In the genomic region with DNA sequence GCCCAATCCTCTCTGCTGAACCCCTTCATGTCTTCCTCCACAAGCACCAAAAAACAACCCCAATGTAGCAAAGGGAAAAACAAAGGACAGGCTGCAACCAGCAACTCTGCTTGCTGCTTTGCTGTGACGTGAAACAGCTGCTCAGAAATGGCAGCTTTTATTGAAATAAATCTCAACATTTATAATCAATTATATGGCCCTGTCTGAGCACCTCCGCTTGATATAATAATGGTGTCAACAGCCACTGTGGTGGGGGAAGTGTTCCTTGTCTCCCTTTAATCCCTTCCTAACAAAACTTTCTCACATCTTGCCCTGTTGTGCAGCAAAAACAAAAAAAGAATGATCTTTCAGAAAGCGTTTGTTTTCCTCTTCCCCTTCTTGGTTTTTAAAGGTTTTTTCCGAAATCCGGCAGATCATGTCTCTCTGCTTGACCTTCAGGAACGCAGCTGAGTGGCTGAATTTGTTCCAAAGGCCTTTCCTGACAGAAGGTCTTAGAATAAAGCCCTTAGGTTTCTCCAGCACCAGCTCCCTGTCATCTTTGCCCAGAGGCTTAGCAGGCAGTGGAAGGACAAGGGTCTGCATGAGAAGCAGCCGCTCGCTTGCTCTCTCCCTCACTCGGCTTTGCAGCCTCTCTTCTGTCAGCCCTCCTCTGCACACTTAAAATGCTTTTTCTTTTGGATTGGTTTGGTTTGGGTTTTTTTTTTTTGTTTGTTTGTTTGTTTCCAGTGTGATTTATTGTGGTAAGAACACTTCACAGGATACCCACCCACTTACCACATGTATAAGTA, we compare ENCODE assay signal across 25 mouse cellular contexts.
DNase-seq lines count a peak whose midpoint lies in the region; ATAC-seq lines count a peak whose summit lies in the region.
"Had no signal": no experiment of that assay in that cellular context is flagged by ENCODE, and none has a peak within 500 bp of the region (broad histone marks: within the 10 kb centered on the region; RNA-seq: fewer than 3 reads in every experiment).

No protein-coding gene starts in this region.

- no peaks in the 10 kb centered on the region for H3K4me1 ChIP-seq in embryonic facial prominence, embryonic 14.5 days (ENCODE audit: control insufficient read depth, insufficient read depth, low read length)
- H3K4me1 ChIP-seq in embryonic facial prominence, embryonic 10.5 days = no peaks in the 10 kb centered on the region
- 0 out of 2 replicates have a peak, but pooled peaks cover 2% of the 10 kb centered on the region for H3K4me1 ChIP-seq in kidney, embryonic 16.5 days (ENCODE audit: insufficient read depth, low read length)
- 0 out of 2 replicates have a peak, but pooled peaks cover 7% of the 10 kb centered on the region for H3K4me1 ChIP-seq in midbrain, embryonic 15.5 days
- no peaks in the 10 kb centered on the region for H3K4me1 ChIP-seq in midbrain, embryonic 11.5 days (ENCODE audit: control insufficient read depth, insufficient read depth, low read length)
- H3K4me1 ChIP-seq: heart, embryonic 10.5 days; liver, embryonic 15.5 days; neural tube, embryonic 13.5 days had no signal

- no peaks in the 10 kb centered on the region for H3K9me3 ChIP-seq in embryonic facial prominence, embryonic 14.5 days (ENCODE audit: control insufficient read depth, low read length)
- no peaks in the 10 kb centered on the region for H3K9me3 ChIP-seq in embryonic facial prominence, embryonic 10.5 days
- H3K9me3 ChIP-seq in kidney, embryonic 16.5 days (ENCODE audit: low read length) = no peaks in the 10 kb centered on the region
- no peaks in the 10 kb centered on the region for H3K9me3 ChIP-seq in midbrain, embryonic 15.5 days
- H3K9me3 ChIP-seq in midbrain, embryonic 11.5 days (ENCODE audit: control insufficient read depth, low read length) = no peaks in the 10 kb centered on the region
- H3K9me3 ChIP-seq: embryonic facial prominence, embryonic 13.5 days; forebrain, embryonic 15.5 days; heart, embryonic 10.5 days; limb, embryonic 10.5 days; liver, embryonic 15.5 days; neural tube, embryonic 13.5 days had no signal

- DNase-seq in adrenal gland, adult 2 months = peak; percentile 19
- no peak for DNase-seq in adrenal gland, postnatal 25 days
- peak; percentile 22 for DNase-seq in embryonic facial prominence, embryonic 14.5 days (ENCODE audit: low spot score)
- no peak for DNase-seq in embryonic facial prominence, embryonic 10.5 days (ENCODE audit: low spot score)
- DNase-seq in kidney, adult 11 months = no peak
- DNase-seq in midbrain, embryonic 11.5 days (ENCODE audit: low spot score, missing footprints) = no peak
- DNase-seq: cerebellum, adult 9-11 months; gastrocnemius, postnatal 10 days; heart, postnatal 4 days; liver; right cerebral cortex, adult 18-20 months; right cerebral cortex, postnatal 4 days; thymus, postnatal 14 days had no signal

- no peak overlapping the region for H3K4me3 ChIP-seq in embryonic facial prominence, embryonic 14.5 days (ENCODE audit: low read depth, low read length)
- H3K4me3 ChIP-seq in embryonic facial prominence, embryonic 10.5 days = no peak overlapping the region
- no peak overlapping the region for H3K4me3 ChIP-seq in kidney, embryonic 16.5 days (ENCODE audit: low read length)
- H3K4me3 ChIP-seq in midbrain, embryonic 15.5 days = no peak overlapping the region
- no peak overlapping the region for H3K4me3 ChIP-seq in midbrain, embryonic 11.5 days (ENCODE audit: low read depth, low read length)
- H3K4me3 ChIP-seq: embryonic facial prominence, embryonic 13.5 days; forebrain, embryonic 15.5 days; heart, embryonic 10.5 days; layer of hippocampus, adult 2 months; limb, embryonic 10.5 days; liver, embryonic 15.5 days; myocyte; neural tube, embryonic 13.5 days had no signal

- H3K9ac ChIP-seq in embryonic facial prominence, embryonic 14.5 days (ENCODE audit: low read depth, low read length) = no peak overlapping the region
- H3K9ac ChIP-seq in kidney, embryonic 16.5 days (replicated peaks; ENCODE audit: low read length) = no peak overlapping the region
- no peak overlapping the region for H3K9ac ChIP-seq in midbrain, embryonic 15.5 days
- H3K9ac ChIP-seq in midbrain, embryonic 11.5 days (ENCODE audit: low read length) = no peak overlapping the region
- H3K9ac ChIP-seq: embryonic facial prominence, embryonic 13.5 days; forebrain, embryonic 15.5 days; liver, embryonic 15.5 days; neural tube, embryonic 13.5 days had no signal

- H3K4me2 ChIP-seq in embryonic facial prominence, embryonic 14.5 days (ENCODE audit: low read depth, low read length) = no peak overlapping the region
- H3K4me2 ChIP-seq in kidney, embryonic 16.5 days (replicated peaks; ENCODE audit: low read depth, low read length) = no peak overlapping the region
- H3K4me2 ChIP-seq in midbrain, embryonic 15.5 days = no peak overlapping the region
- no peak overlapping the region for H3K4me2 ChIP-seq in midbrain, embryonic 11.5 days
- H3K4me2 ChIP-seq: embryonic facial prominence, embryonic 13.5 days; forebrain, embryonic 15.5 days; liver, embryonic 15.5 days; neural tube, embryonic 13.5 days had no signal

- H3K36me3 ChIP-seq in embryonic facial prominence, embryonic 14.5 days (ENCODE audit: control insufficient read depth, insufficient read depth, low read length) = no peaks in the 10 kb centered on the region
- H3K36me3 ChIP-seq in embryonic facial prominence, embryonic 10.5 days (replicated peaks) = no peaks in the 10 kb centered on the region
- no peaks in the 10 kb centered on the region for H3K36me3 ChIP-seq in kidney, embryonic 16.5 days (ENCODE audit: insufficient read depth, low read length)
- no peaks in the 10 kb centered on the region for H3K36me3 ChIP-seq in midbrain, embryonic 15.5 days (replicated peaks)
- no peaks in the 10 kb centered on the region for H3K36me3 ChIP-seq in midbrain, embryonic 11.5 days (ENCODE audit: control insufficient read depth, insufficient read depth, low read length)
- H3K36me3 ChIP-seq: embryonic facial prominence, embryonic 13.5 days; forebrain, embryonic 15.5 days; heart, embryonic 10.5 days; limb, embryonic 10.5 days; liver, embryonic 15.5 days; neural tube, embryonic 13.5 days had no signal

- H3K27ac ChIP-seq in embryonic facial prominence, embryonic 14.5 days (replicated peaks; ENCODE audit: low read depth, low read length) = no peak overlapping the region
- H3K27ac ChIP-seq in embryonic facial prominence, embryonic 10.5 days (replicated peaks) = no peak overlapping the region
- H3K27ac ChIP-seq in kidney, embryonic 16.5 days (ENCODE audit: low read length) = no peak overlapping the region
- H3K27ac ChIP-seq in midbrain, embryonic 15.5 days = peak overlapping the region; percentile 39; the same call in 1 of the 2 replicates
- H3K27ac ChIP-seq in midbrain, embryonic 11.5 days (ENCODE audit: low read depth, low read length) = no peak overlapping the region
- H3K27ac ChIP-seq: embryonic facial prominence, embryonic 13.5 days; forebrain, embryonic 15.5 days; heart, embryonic 10.5 days; layer of hippocampus, adult 2 months; limb, embryonic 10.5 days; liver, embryonic 15.5 days; macrophage; neural tube, embryonic 13.5 days had no signal

- no peak for ATAC-seq in embryonic facial prominence, embryonic 14.5 days (ENCODE audit: low read depth)
- peak; percentile 63; the same call in 1 of the 2 replicates for ATAC-seq in kidney, embryonic 16.5 days (ENCODE audit: low FRiP score, low TSS enrichment)
- no peak for ATAC-seq in midbrain, embryonic 15.5 days (replicated peaks)
- no peak for ATAC-seq in midbrain, embryonic 11.5 days (ENCODE audit: low FRiP score)
- ATAC-seq: forebrain, embryonic 15.5 days; intestine, postnatal 0 days had no signal

- no peaks in the 10 kb centered on the region for H3K27me3 ChIP-seq in embryonic facial prominence, embryonic 14.5 days (replicated peaks; ENCODE audit: control insufficient read depth, insufficient read depth, low read length)
- H3K27me3 ChIP-seq in embryonic facial prominence, embryonic 10.5 days (replicated peaks; ENCODE audit: low read depth, poor library complexity, severe bottlenecking) = no peaks in the 10 kb centered on the region
- no peaks in the 10 kb centered on the region for H3K27me3 ChIP-seq in kidney, embryonic 16.5 days (ENCODE audit: insufficient read depth, low read length)
- no peaks in the 10 kb centered on the region for H3K27me3 ChIP-seq in midbrain, embryonic 15.5 days (replicated peaks)
- H3K27me3 ChIP-seq in midbrain, embryonic 11.5 days (ENCODE audit: control insufficient read depth, insufficient read depth, low read length) = no peaks in the 10 kb centered on the region
- H3K27me3 ChIP-seq: embryonic facial prominence, embryonic 13.5 days; forebrain, embryonic 15.5 days; liver, embryonic 15.5 days; neural tube, embryonic 13.5 days had no signal

- WGBS in embryonic facial prominence, embryonic 14.5 days = 48% methylated on average over 9 of the region's 9 CpGs
- 50% methylated on average over 9 of the region's 9 CpGs for WGBS in embryonic facial prominence, embryonic 10.5 days
- 38% methylated on average over 9 of the region's 9 CpGs for whole genome bisulfite sequencing in kidney, embryonic 16.5 days
- WGBS in midbrain, embryonic 15.5 days = 33% methylated on average over 9 of the region's 9 CpGs
- WGBS in midbrain, embryonic 11.5 days = 54% methylated on average over 9 of the region's 9 CpGs

Comparison
In these comparisons a context has a peak if more than half of its experiments do, and no peak if none do; other contexts are left out.
1. DNase-seq: peak in adrenal gland, adult 2 months (single experiment) and embryonic facial prominence, embryonic 14.5 days (single experiment); none in adrenal gland, postnatal 25 days (single experiment), embryonic facial prominence, embryonic 10.5 days (single experiment), kidney, adult 11 months (single experiment) and midbrain, embryonic 11.5 days (single experiment).